Mouse (Mus musculus) ES-E14 (cell line): Measurements from ENCODE around the gene 2610507B11Rik. TPM values are rescaled to one million over a fixed set of nuclear protein-coding genes. Genes with fewer than 3 reads are reported as not detected.
"Not testable (repeated sequence)": the region's sequence is repeated elsewhere in the genome, so short reads cannot be mapped to it uniquely, and the experiment has no call there.

Source experiments
- DNase-seq: peaks from one replicate; pipeline ENCODE4 v3.0.0-alpha.2; 2013; ENCODE audit warnings: low read depth, low spot score
- H3K27ac ChIP-seq: 2 replicates; pipeline ENCODE4 v1.5.1; 2012; ENCODE audit warnings: low read depth, mild to moderate bottlenecking, low read length, moderate library complexity, mixed read lengths; ENCODE audit not compliant: poor library complexity, insufficient read depth, severe bottlenecking
- H3K36me3 ChIP-seq: 2 replicates; pipeline ENCODE4 v1.6.1; 2012; ENCODE audit warnings: mild to moderate bottlenecking, low read length, moderate library complexity, mixed read lengths; ENCODE audit not compliant: control insufficient read depth, poor library complexity, insufficient read depth, severe bottlenecking
- H3K4me1 ChIP-seq, 2 experiments: fragments of 150-350 bp in 1 of 2; sonication (generic) in 1 of 2; 2 replicates each; pipeline ENCODE4 v1.6.1; 2012; ENCODE audit warnings: low read length in 2 of 2, mild to moderate bottlenecking in 1 of 2, mixed read lengths in 1 of 2; ENCODE audit not compliant: control insufficient read depth in 2 of 2, insufficient read depth in 2 of 2, poor library complexity in 1 of 2
- H3K4me3 ChIP-seq, 2 experiments: fragments of 150-350 bp in 1 of 2; sonication (generic) in 1 of 2; 2 replicates each; pipeline ENCODE4 v1.5.1; 2012; ENCODE audit warnings: low read length in 2 of 2, low read depth in 1 of 2, mild to moderate bottlenecking in 1 of 2, mixed read lengths in 1 of 2; ENCODE audit not compliant: insufficient read depth in 1 of 2, poor library complexity in 1 of 2, severe bottlenecking in 1 of 2
- H3K9ac ChIP-seq: 2 replicates; pipeline ENCODE4 v1.6.1; 2012; ENCODE audit warnings: low read depth, mild to moderate bottlenecking, low read length, mixed read lengths; ENCODE audit not compliant: poor library complexity, insufficient read depth, severe bottlenecking
- H3K9me3 ChIP-seq: fragments of 150-350 bp; sonication (generic); 2 replicates; pipeline ENCODE4 v1.6.1; 2012; ENCODE audit warnings: low read depth, mild to moderate bottlenecking, low read length; ENCODE audit not compliant: control insufficient read depth, insufficient read depth
- CHD2 ChIP-seq: IDR thresholded peaks from 2 replicates; pipeline ENCODE4 v1.6.1; 2014; ENCODE audit warnings: mild to moderate bottlenecking, low read depth, low read length, inconsistent platforms
- HCFC1 ChIP-seq: IDR thresholded peaks from 2 replicates; pipeline ENCODE4 v1.6.1; 2012; ENCODE audit warnings: low read length, inconsistent platforms, borderline replicate concordance; ENCODE audit not compliant: insufficient read depth
- MAFK ChIP-seq: IDR thresholded peaks from 2 replicates; pipeline ENCODE4 v1.6.1; 2014; ENCODE audit warnings: mild to moderate bottlenecking, low read depth, low read length, inconsistent platforms; ENCODE audit not compliant: insufficient read depth
- ZC3H11A ChIP-seq: IDR thresholded peaks from 2 replicates; pipeline ENCODE4 v1.6.1; 2012; ENCODE audit warnings: low read depth, mild to moderate bottlenecking, inconsistent platforms, low read length, borderline replicate concordance
- ZNF384 ChIP-seq: IDR thresholded peaks from 2 replicates; pipeline ENCODE4 v1.6.1; 2012; ENCODE audit warnings: low read depth, low read length, inconsistent platforms
- in situ Hi-C, 2 experiments: fragments of 600-800 bp; cut with MboI; formaldehyde crosslinking; loops; one replicate each; pipeline ENCODE4 v1.15.1; 2025; ENCODE audit warnings: low sequenced_read_pairs in 2 of 2, inconsistent platforms in 1 of 2; ENCODE audit not compliant: unreplicated experiment in 2 of 2
- total RNA-seq: library from RNA; depleted of rRNA; stranded (reverse); fragments of 300-350 nt; gene quantifications from 2 replicates; pipeline ENCODE4 v1.2.3, GENCODE M21; 2012

The 2610507B11Rik gene
- total RNA-seq, 1 experiment, result 210 TPM

- not testable (repeated sequence) for H3K9me3 ChIP-seq, H3K27ac ChIP-seq, H3K4me3 ChIP-seq, H3K9ac ChIP-seq, H3K4me1 ChIP-seq
- DNase-seq, result peak; percentile 25
- peak; percentile 77 for TF ChIP-seq ZNF384
- peaks cover 65% of the 10 kb centered on the region for H3K36me3 ChIP-seq
- in situ Hi-C loops, result loop anchor here in 1 of 2 experiments (25.0 kb wide), 1 partner anchor 1736 kb away; no protein-coding TSS in a partner anchor
Measured at GRCm38 (mm10) chr11:78276169-78276568, 14.6 kb downstream of the 2610507B11Rik start.

- H3K27ac ChIP-seq, result no peak overlapping the region
- in situ Hi-C loops, result loop anchor here in 1 of 2 experiments (25.0 kb wide), 1 partner anchor 1733 kb away; no protein-coding TSS in a partner anchor
- TF ChIP-seq CHD2, result no peak
- no peak for TF ChIP-seq MAFK
- TF ChIP-seq ZC3H11A, result no peak
- TF ChIP-seq HCFC1, result no peak
- TF ChIP-seq ZNF384, result no peak
Measured at GRCm38 (mm10) chr11:78278853-78279252, 17.3 kb downstream of the 2610507B11Rik start.

GRCm38 (mm10) chr11:78279586-78279985 lies 18.0 kb downstream of the 2610507B11Rik start:
- Histone ChIP-seq H3K4me1 (no peaks in the 10 kb centered on the region), H3K27ac (no peak overlapping the region), H3K4me3 (no peak overlapping the region), H3K9ac (no peak overlapping the region), H3K9me3 (no peaks in the 10 kb centered on the region), H3K36me3 (peaks cover 43% of the 10 kb centered on the region)
- in situ Hi-C loops, result loop anchor here in 1 of 2 experiments (25.0 kb wide), 1 partner anchor 1733 kb away; no protein-coding TSS in a partner anchor
- TF ChIP-seq ZC3H11A, result no peak
- TF ChIP-seq CHD2, result no peak
- no peak for TF ChIP-seq MAFK
- TF ChIP-seq HCFC1, result no peak
- TF ChIP-seq ZNF384, result no peak
- no peak for DNase-seq

More at GRCm38 (mm10) chr11:78278853-78279252, 17.3 kb downstream of the 2610507B11Rik start:
- Histone ChIP-seq H3K4me3 (no peak overlapping the region), H3K9ac (no peak overlapping the region), H3K36me3 (peaks cover 44% of the 10 kb centered on the region), H3K4me1 (no peaks in the 10 kb centered on the region), H3K9me3 (no peaks in the 10 kb centered on the region)
- DNase-seq, result no peak

- no peak overlapping the region for H3K4me3 ChIP-seq
- no peaks in the 10 kb centered on the region for H3K4me1 ChIP-seq
- DNase-seq, result no peak
- no peak for TF ChIP-seq CHD2
- no peak for TF ChIP-seq ZC3H11A
- TF ChIP-seq ZNF384, result no peak
- TF ChIP-seq HCFC1, result no peak
- no peak for TF ChIP-seq MAFK
- no peak overlapping the region for H3K27ac ChIP-seq
- no peak overlapping the region for H3K9ac ChIP-seq
- H3K36me3 ChIP-seq, result peaks cover 46% of the 10 kb centered on the region
- no peaks in the 10 kb centered on the region for H3K9me3 ChIP-seq
- in situ Hi-C loops, result loop anchor here in 1 of 2 experiments (25.0 kb wide), 1 partner anchor 1723 kb away; no protein-coding TSS in a partner anchor
Measured at GRCm38 (mm10) chr11:78289146-78289763, 27.7 kb downstream of the 2610507B11Rik start.
